Mouse (Mus musculus) A20 (cell line): ENCODE results near the gene Olfr993.

Experiments
- DNase-seq: peaks from one replicate; pipeline ENCODE4 v3.0.0-alpha.2; 2011; ENCODE audit warnings: low read depth, low spot score

The Olfr993 gene

GRCm38 (mm10) chr2:85414777-85415176, at the start of gene Olfr993:
TSS of gene Olfr993 (minus strand) at chr2:85414877.
- no peak for DNase-seq

- DNase-seq: no peak
Observed at GRCm38 (mm10) chr2:85443539-85443938, 28.9 kb upstream of the Olfr993 start, which contains the start of gene Olfr995. TSS of gene Olfr995 (minus strand) at chr2:85443639.

GRCm38 (mm10) chr2:85442546-85442945, 27.9 kb upstream of the Olfr993 start:
- no peak for DNase-seq

GRCm38 (mm10) chr2:85436351-85436750, 21.7 kb upstream of the Olfr993 start, which contains the start of gene Olfr994:
TSS of gene Olfr994 (minus strand) at chr2:85436451.
- no peak for DNase-seq

- no peak for DNase-seq
Observed at GRCm38 (mm10) chr2:85425893-85426292, 11.2 kb upstream of the Olfr993 start.

- no peak for DNase-seq
Observed at GRCm38 (mm10) chr2:85409369-85409768, 5.3 kb downstream of the Olfr993 start, which contains the start of gene Olfr992. TSS of gene Olfr992 (minus strand) at chr2:85409469.
